Mouse (Mus musculus) gastrocnemius, adult 18-20 months (tissue): ENCODE results near the gene Prrg3. TPM values are rescaled to one million over a fixed set of nuclear protein-coding genes. Genes with fewer than 3 reads are reported as not detected.

ENCODE experiments used
- total RNA-seq, 2 experiments: library from RNA; stranded (reverse); gene quantifications; 2 replicates each; pipeline ENCODE4 v1.2.3; 2021

Gene Prrg3
- total RNA-seq, 2 experiments from 2014 or later = 1.9 to 2.9 TPM

Other genes starting within 250 kb of the Prrg3 start
- gene Vma21, start 146.7 kb upstream of the Prrg3 start, total RNA-seq = 10 to 100 TPM; 21.2 to 23.1 TPM
- under 1 TPM in 1 of 2 experiments, not detected in 1; 0.14 TPM for gene Gm1141, start 41.6 kb upstream of the Prrg3 start, total RNA-seq
- gene Fate1, start 10.4 kb downstream of the Prrg3 start, total RNA-seq = not detected
- gene Cnga2, start 29.2 kb downstream of the Prrg3 start, total RNA-seq = not detected